Mouse (Mus musculus) forebrain, embryonic 16.5 days (tissue): ENCODE measurements around the gene Snx17. TPM values are rescaled to one million over a fixed set of nuclear protein-coding genes. Genes with fewer than 3 reads are reported as not detected.

ENCODE experiments used
- ATAC-seq: fragments of 200-750 bp; cut with Nextera tagmentation; 2 replicates; pipeline ENCODE4 v1.8.0; 2017; ENCODE audit warnings: mild to moderate bottlenecking, moderate library complexity
- H3K27ac ChIP-seq: fragments of 300-500 bp; sonication (generic); 2 replicates; pipeline ENCODE4 v1.5.1; 2014; ENCODE audit warnings: low read length, control low read depth
- H3K27me3 ChIP-seq: fragments of 300-500 bp; sonication (generic); replicated peaks from 2 replicates; pipeline ENCODE4 v1.6.1; 2014; ENCODE audit warnings: low read length; ENCODE audit not compliant: control insufficient read depth, insufficient read depth
- H3K36me3 ChIP-seq: fragments of 300-500 bp; sonication (generic); 2 replicates; pipeline ENCODE4 v1.6.1; 2014; ENCODE audit not compliant: control insufficient read depth, insufficient read depth
- H3K4me1 ChIP-seq: fragments of 300-500 bp; sonication (generic); replicated peaks from 2 replicates; pipeline ENCODE4 v1.6.1; 2014; ENCODE audit warnings: low read length; ENCODE audit not compliant: control insufficient read depth, insufficient read depth
- H3K4me2 ChIP-seq: fragments of 300-500 bp; sonication (generic); 2 replicates; pipeline ENCODE4 v1.6.1; 2014; ENCODE audit warnings: mild to moderate bottlenecking, low read length, control low read depth
- H3K4me3 ChIP-seq: fragments of 300-500 bp; sonication (generic); replicated peaks from 2 replicates; pipeline ENCODE4 v1.5.1; 2014; ENCODE audit warnings: mild to moderate bottlenecking, low read length, control low read depth
- H3K9ac ChIP-seq: fragments of 300-500 bp; sonication (generic); replicated peaks from 2 replicates; pipeline ENCODE4 v1.6.1; 2014; ENCODE audit warnings: low read depth, low read length, control low read depth
- H3K9me3 ChIP-seq: fragments of 300-500 bp; sonication (generic); 2 replicates; pipeline ENCODE4 v1.6.1; 2016; ENCODE audit warnings: low read length; ENCODE audit not compliant: control insufficient read depth
- WGBS: fragments of 180-500 bp; shearing (Covaris S2); extraction: QIAGEN DNeasy Blood & Tissue Kit; methylation state at CpG from one replicate; pipeline ENCODE4 v1.1.7; 2014; 5-methylcytosine and 5-hydroxymethylcytosine counted together
- polyA plus RNA-seq: library from polyadenylated mRNA; unstranded; fragments of >200 nt; fragmentation: Nextera tagmentation; extraction: Ambion mirVana; gene quantifications from 2 replicates; pipeline ENCODE4 v1.2.1, GENCODE M21; 2015

Snx17 gene
- polyA plus RNA-seq, 1 experiment from 2014 or later, result 131 TPM

GRCm38 (mm10) chr5:31219911-31220447, 27.0 kb downstream of the Snx17 start:
- no peaks in the 10 kb centered on the region for H3K9me3 ChIP-seq
- peak; percentile 63 for ATAC-seq
- peaks cover 14% of the 10 kb centered on the region for H3K4me1 ChIP-seq
- H3K27me3 ChIP-seq, result no peaks in the 10 kb centered on the region
- peak overlapping the region; percentile 99 for H3K4me3 ChIP-seq
- H3K9ac ChIP-seq, result peak overlapping the region; percentile 91
- peak overlapping the region; percentile 94 for H3K27ac ChIP-seq
- no peaks in the 10 kb centered on the region for H3K36me3 ChIP-seq
- 0% methylated on average over 40 of the region's 40 CpGs for WGBS
- peak overlapping the region; percentile 71 for H3K4me2 ChIP-seq

GRCm38 (mm10) chr5:31220448-31221303, 27.6 kb downstream of the Snx17 start, which contains the start of gene Ppm1g:
Ppm1g (minus strand) TSS chr5:31220687.
- Histone ChIP-seq H3K4me1 (peaks cover 14% of the 10 kb centered on the region), H3K36me3 (no peaks in the 10 kb centered on the region), H3K4me3 (peak within 1 kb of the TSS; percentile 99), H3K27ac (peak within 1 kb of the TSS; percentile 94), H3K27me3 (no peaks in the 10 kb centered on the region), H3K9ac (peak within 1 kb of the TSS; percentile 91), H3K4me2 (peak within 1 kb of the TSS; percentile 71), H3K9me3 (no peaks in the 10 kb centered on the region)
- ATAC-seq, result peak; percentile 94
- WGBS, result under 1% methylated on average over 66 of the region's 70 CpGs

- no peaks in the 10 kb centered on the region for H3K27me3 ChIP-seq
- 0 out of 2 replicates have a peak, but pooled peaks have one; percentile 27 for ATAC-seq
- H3K36me3 ChIP-seq, result no peaks in the 10 kb centered on the region
- WGBS, result 10% methylated on average over 11 of the region's 11 CpGs
- H3K9me3 ChIP-seq, result no peaks in the 10 kb centered on the region
- H3K4me2 ChIP-seq, result peak overlapping the region; percentile 71
- peaks cover 14% of the 10 kb centered on the region for H3K4me1 ChIP-seq
- peak overlapping the region; percentile 99 for H3K4me3 ChIP-seq
- H3K27ac ChIP-seq, result peak overlapping the region; percentile 94
- peak overlapping the region; percentile 91 for H3K9ac ChIP-seq
These were observed 28.4 kb downstream of the Snx17 start for GRCm38 (mm10) chr5:31221304-31221945.

- peaks cover 14% of the 10 kb centered on the region for H3K4me1 ChIP-seq
- no peak overlapping the region for H3K27ac ChIP-seq
- no peak for ATAC-seq
- H3K9me3 ChIP-seq, result no peaks in the 10 kb centered on the region
- no peak overlapping the region for H3K4me3 ChIP-seq
- WGBS, result 94% methylated on average over 9 of the region's 9 CpGs
- no peaks in the 10 kb centered on the region for H3K27me3 ChIP-seq
- H3K9ac ChIP-seq, result no peak overlapping the region
- H3K4me2 ChIP-seq, result no peak overlapping the region
- H3K36me3 ChIP-seq, result no peaks in the 10 kb centered on the region
These were observed 29.7 kb downstream of the Snx17 start for GRCm38 (mm10) chr5:31222696-31223095.

- Histone ChIP-seq H3K4me1 (peaks cover 2% of the 10 kb centered on the region), H3K9me3 (no peaks in the 10 kb centered on the region), H3K27me3 (no peaks in the 10 kb centered on the region), H3K4me3 (no peak overlapping the region), H3K9ac (no peak overlapping the region), H3K27ac (no peak overlapping the region), H3K36me3 (no peaks in the 10 kb centered on the region), H3K4me2 (no peak overlapping the region)
- WGBS, result 84% methylated on average over 1 of the region's 1 CpGs
- no peak for ATAC-seq
These were observed 33.6 kb downstream of the Snx17 start for GRCm38 (mm10) chr5:31226641-31227040.

- WGBS, result under 1% methylated on average over 98 of the region's 103 CpGs
- H3K27me3 ChIP-seq, result no peaks in the 10 kb centered on the region
- peak within 1 kb of the TSS; percentile 84 for H3K4me3 ChIP-seq
- peak within 1 kb of the TSS; percentile 90 for H3K9ac ChIP-seq
- H3K4me1 ChIP-seq, result peaks cover 9% of the 10 kb centered on the region
- no peaks in the 10 kb centered on the region; the same call in 1 of the 2 replicates for H3K9me3 ChIP-seq
- H3K27ac ChIP-seq, result peak within 1 kb of the TSS; percentile 93
- H3K4me2 ChIP-seq, result peak within 1 kb of the TSS; percentile 64
- ATAC-seq, result peak; percentile 100
- H3K36me3 ChIP-seq, result peaks cover 13% of the 10 kb centered on the region
These were observed 47.9 kb downstream of the Snx17 start, which contains the start of the genes Nrbp1 and Gm9970 for GRCm38 (mm10) chr5:31240637-31241521. Nrbp1 (plus strand) TSS chr5:31240864. Gm9970 (minus strand) TSS chr5:31241232.

- WGBS, result under 1% methylated on average over 13 of the region's 13 CpGs
- Histone ChIP-seq H3K4me1 (peaks cover 9% of the 10 kb centered on the region), H3K36me3 (peaks cover 19% of the 10 kb centered on the region), H3K9me3 (no peaks in the 10 kb centered on the region; the same call in 1 of the 2 replicates), H3K4me2 (peak overlapping the region; percentile 64), H3K27ac (peak overlapping the region; percentile 93), H3K9ac (peak overlapping the region; percentile 90), H3K4me3 (peak overlapping the region; percentile 84), H3K27me3 (no peaks in the 10 kb centered on the region)
- no peak for ATAC-seq
These were observed 48.6 kb downstream of the Snx17 start for GRCm38 (mm10) chr5:31241522-31242034.

GRCm38 (mm10) chr5:31242191-31242590, 49.2 kb downstream of the Snx17 start:
- no peaks in the 10 kb centered on the region; the same call in 1 of the 2 replicates for H3K9me3 ChIP-seq
- H3K27me3 ChIP-seq, result no peaks in the 10 kb centered on the region
- WGBS, result 20% methylated on average over 10 of the region's 10 CpGs
- peak overlapping the region; percentile 64 for H3K4me2 ChIP-seq
- H3K4me3 ChIP-seq, result peak overlapping the region; percentile 84
- peak overlapping the region; percentile 90 for H3K9ac ChIP-seq
- ATAC-seq, result no peak
- H3K27ac ChIP-seq, result no peak overlapping the region
- peaks cover 23% of the 10 kb centered on the region for H3K36me3 ChIP-seq
- peaks cover 9% of the 10 kb centered on the region for H3K4me1 ChIP-seq
